Mouse (Mus musculus) kidney, embryonic 15.5 days (tissue): ENCODE measurements at regions not wholly inside any gene's neighbourhood (a gene's known extent, or its start where the extent isn't known, plus 50 kb on each side); places are given as distances from the start of the nearest gene placed in this dataset.

Source experiments
- ATAC-seq: fragments of 200-750 bp; cut with Nextera tagmentation; replicated peaks from 2 replicates; pipeline ENCODE4 v1.8.0; 2017; ENCODE audit warnings: moderate TSS enrichment; ENCODE audit not compliant: low FRiP score
- H3K27ac ChIP-seq: fragments of 300-500 bp; sonication (generic); 2 replicates; pipeline ENCODE4 v1.5.1; 2015; ENCODE audit warnings: mild to moderate bottlenecking, inconsistent platforms
- H3K27me3 ChIP-seq: fragments of 300-500 bp; sonication (generic); 2 replicates; pipeline ENCODE4 v1.6.1; 2015; ENCODE audit warnings: inconsistent platforms
- H3K36me3 ChIP-seq: fragments of 300-500 bp; sonication (generic); 2 replicates; pipeline ENCODE4 v1.6.1; 2015; ENCODE audit warnings: inconsistent platforms
- H3K4me1 ChIP-seq: fragments of 300-500 bp; sonication (generic); 2 replicates; pipeline ENCODE4 v1.6.1; 2015; ENCODE audit warnings: inconsistent platforms
- H3K4me2 ChIP-seq: fragments of 300-500 bp; sonication (generic); 2 replicates; pipeline ENCODE4 v1.6.1; 2015; ENCODE audit warnings: moderate library complexity, mild to moderate bottlenecking, inconsistent platforms
- H3K4me3 ChIP-seq: fragments of 300-500 bp; sonication (generic); replicated peaks from 2 replicates; pipeline ENCODE4 v1.5.1; 2015; ENCODE audit warnings: mild to moderate bottlenecking, inconsistent platforms
- H3K9ac ChIP-seq: fragments of 300-500 bp; sonication (generic); 2 replicates; pipeline ENCODE4 v1.6.1; 2015; ENCODE audit warnings: mild to moderate bottlenecking, inconsistent platforms
- H3K9me3 ChIP-seq: fragments of 300-500 bp; sonication (generic); replicated peaks from 2 replicates; pipeline ENCODE4 v1.6.1; 2016; ENCODE audit warnings: inconsistent platforms
- WGBS: fragments of 180-500 bp; shearing (Covaris S2); methylation state at CpG from one replicate; pipeline ENCODE4 v1.1.7; 2015; ENCODE audit warnings: mixed read lengths; 5-methylcytosine and 5-hydroxymethylcytosine counted together

DNA sequence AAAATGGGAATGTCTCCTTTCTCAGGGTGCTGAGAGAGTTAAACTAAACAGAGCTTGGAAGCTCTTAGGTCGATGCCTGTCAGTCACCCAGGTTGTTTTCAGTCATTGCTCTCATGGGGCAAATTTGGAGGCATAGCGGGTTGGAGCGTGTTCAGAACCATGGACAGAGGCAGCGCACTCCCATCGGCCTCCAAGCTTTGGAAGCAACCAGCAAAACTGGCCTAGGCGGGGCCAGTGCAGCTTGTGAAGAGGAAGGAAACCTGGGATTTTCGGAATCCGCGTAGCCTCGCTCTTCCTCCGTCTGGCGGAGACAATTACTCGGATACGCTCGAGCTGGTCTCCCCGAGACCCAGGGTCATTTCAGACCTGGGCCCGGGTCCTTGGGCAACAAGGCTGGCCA is 63.4 kb upstream of the Pax2 start:
- peaks cover 76% of the 10 kb centered on the region for H3K27me3 ChIP-seq
- peaks cover 23% of the 10 kb centered on the region for H3K4me1 ChIP-seq
- ATAC-seq = no peak
- no peaks in the 10 kb centered on the region for H3K9me3 ChIP-seq
- peak overlapping the region; percentile 29 for H3K4me3 ChIP-seq
- H3K36me3 ChIP-seq = no peaks in the 10 kb centered on the region
- H3K27ac ChIP-seq = no peak overlapping the region
- no peak overlapping the region for H3K9ac ChIP-seq
- H3K4me2 ChIP-seq = peak overlapping the region; percentile 62
- 0% methylated on average over 17 of the region's 17 CpGs for WGBS

DNA sequence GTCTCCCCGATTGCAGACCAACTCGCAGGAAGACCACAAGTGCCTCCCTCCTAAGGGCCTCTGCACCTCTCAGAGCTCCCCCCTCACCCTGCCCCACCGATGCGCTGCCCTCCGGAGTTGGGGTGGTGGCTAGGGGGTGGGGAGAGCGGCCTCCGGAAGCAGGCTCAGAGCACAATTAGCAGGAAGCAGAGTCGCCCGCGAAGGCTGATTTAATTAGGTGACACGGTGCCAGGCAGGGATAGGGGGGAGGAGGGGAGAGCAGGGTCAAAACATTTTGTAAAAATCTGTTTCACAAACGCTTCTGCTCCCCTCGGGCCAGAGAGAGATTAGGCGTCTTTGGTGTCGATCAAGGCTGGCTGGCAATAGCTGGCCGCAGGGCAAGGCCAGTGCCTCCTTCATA is 63.0 kb upstream of the Pax2 start:
- no peaks in the 10 kb centered on the region for H3K36me3 ChIP-seq
- no peak for ATAC-seq
- H3K4me1 ChIP-seq = peaks cover 23% of the 10 kb centered on the region
- no peak overlapping the region for H3K27ac ChIP-seq
- peaks cover 77% of the 10 kb centered on the region for H3K27me3 ChIP-seq
- peak overlapping the region; percentile 62 for H3K4me2 ChIP-seq
- 2% methylated on average over 16 of the region's 16 CpGs for WGBS
- H3K9ac ChIP-seq = no peak overlapping the region
- H3K4me3 ChIP-seq = peak overlapping the region; percentile 29
- no peaks in the 10 kb centered on the region for H3K9me3 ChIP-seq

DNA sequence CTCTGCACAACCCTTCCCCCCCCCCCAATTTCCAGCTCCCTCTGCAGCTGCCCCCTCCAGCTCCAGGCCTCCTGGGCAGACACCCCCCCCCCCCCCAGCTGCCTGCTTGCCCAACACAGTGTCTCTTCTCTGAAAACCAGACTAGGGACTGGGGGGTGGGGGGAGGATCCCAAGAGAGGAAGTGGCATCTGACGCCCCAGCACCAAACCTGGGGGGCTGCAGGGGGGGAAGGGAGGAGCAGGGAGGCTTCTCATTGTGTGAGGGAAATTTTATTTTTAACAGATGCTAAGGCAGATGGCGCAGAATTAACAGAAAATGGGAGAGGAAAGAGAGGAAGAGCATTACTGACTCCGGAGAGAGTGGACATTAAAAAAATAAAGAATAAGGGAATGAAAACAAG is 60.5 kb upstream of the Pax2 start:
- no peak for ATAC-seq
- no peaks in the 10 kb centered on the region for H3K36me3 ChIP-seq
- WGBS = 20% methylated on average over 3 of the region's 3 CpGs

DNA sequence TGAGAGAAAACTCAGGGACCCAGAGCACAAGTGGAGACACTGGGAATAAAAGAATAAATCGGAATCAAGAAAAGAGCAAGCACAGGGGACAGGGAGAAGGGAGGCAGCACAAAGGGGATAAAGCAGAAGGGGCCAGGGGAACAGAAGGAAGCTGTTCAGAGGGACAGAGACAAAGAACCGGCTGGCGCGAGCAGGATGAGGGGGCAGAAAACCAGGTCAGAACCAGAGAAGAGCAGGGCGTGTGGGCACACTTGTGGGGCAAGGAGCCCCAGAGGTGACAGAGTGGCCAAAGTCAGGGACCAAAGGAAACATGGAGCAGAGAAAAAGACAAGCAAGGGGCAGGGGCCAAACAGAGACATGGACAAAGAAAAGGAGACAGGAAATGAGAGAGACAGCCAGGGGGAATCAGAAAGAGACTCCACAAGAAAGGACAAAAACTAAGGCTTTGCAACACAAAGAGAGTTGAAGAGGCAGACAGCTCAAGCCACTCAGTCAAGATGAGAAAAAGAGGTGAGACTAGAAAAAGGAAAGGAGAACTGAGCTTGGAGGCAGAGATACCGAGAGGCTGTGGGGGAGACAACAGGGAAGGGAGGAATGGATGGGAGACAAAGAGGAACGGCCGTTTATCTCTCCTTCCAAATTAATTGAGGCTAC is 59.7 kb upstream of the Pax2 start:
- no peak overlapping the region for H3K9ac ChIP-seq
- WGBS = 16% methylated on average over 8 of the region's 8 CpGs
- no peak for ATAC-seq
- peaks cover 88% of the 10 kb centered on the region for H3K27me3 ChIP-seq
- H3K4me2 ChIP-seq = no peak overlapping the region
- peaks cover 30% of the 10 kb centered on the region for H3K4me1 ChIP-seq
- H3K9me3 ChIP-seq = no peaks in the 10 kb centered on the region
- no peaks in the 10 kb centered on the region for H3K36me3 ChIP-seq
- H3K4me3 ChIP-seq = no peak overlapping the region
- no peak overlapping the region for H3K27ac ChIP-seq

More for the DNA sequence above, 60.5 kb upstream of the Pax2 start:
- H3K4me1 ChIP-seq = peaks cover 30% of the 10 kb centered on the region
- H3K27ac ChIP-seq = no peak overlapping the region
- no peak overlapping the region for H3K4me3 ChIP-seq
- no peak overlapping the region for H3K4me2 ChIP-seq
- H3K9me3 ChIP-seq = no peaks in the 10 kb centered on the region
- peaks cover 85% of the 10 kb centered on the region for H3K27me3 ChIP-seq
- no peak overlapping the region for H3K9ac ChIP-seq

DNA sequence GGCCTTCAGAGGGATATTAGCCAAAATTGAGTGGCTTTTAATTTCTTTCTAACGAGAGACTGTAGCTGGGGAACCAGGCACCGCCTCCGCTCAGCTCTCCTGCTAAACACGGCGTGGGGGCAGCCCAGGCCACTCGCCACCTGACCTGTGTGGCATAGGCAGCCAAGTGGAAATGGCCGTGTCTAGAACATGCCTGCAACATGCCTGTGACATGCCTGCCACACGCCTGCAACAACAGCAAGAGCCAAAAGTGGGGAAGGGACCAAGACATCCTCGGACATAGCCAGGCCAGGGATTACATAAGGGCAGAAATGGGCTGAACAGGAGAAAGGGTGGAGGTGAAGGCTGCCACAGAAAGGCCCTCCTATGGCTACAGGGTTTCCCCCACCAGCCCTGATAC is 59.1 kb upstream of the Pax2 start:
- no peak overlapping the region for H3K4me2 ChIP-seq
- H3K4me3 ChIP-seq = no peak overlapping the region
- no peak overlapping the region for H3K9ac ChIP-seq
- 34% methylated on average over 9 of the region's 9 CpGs for WGBS
- H3K27ac ChIP-seq = no peak overlapping the region
- H3K4me1 ChIP-seq = peaks cover 30% of the 10 kb centered on the region
- H3K27me3 ChIP-seq = peaks cover 91% of the 10 kb centered on the region
- H3K36me3 ChIP-seq = no peaks in the 10 kb centered on the region
- no peak for ATAC-seq
- no peaks in the 10 kb centered on the region for H3K9me3 ChIP-seq

- Histone ChIP-seq H3K27me3 (peaks cover 84% of the 10 kb centered on the region), H3K9ac (no peak overlapping the region), H3K27ac (no peak overlapping the region), H3K36me3 (no peaks in the 10 kb centered on the region), H3K9me3 (no peaks in the 10 kb centered on the region), H3K4me1 (peaks cover 24% of the 10 kb centered on the region), H3K4me3 (no peak overlapping the region), H3K4me2 (peak overlapping the region; percentile 15; the same call in 1 of the 2 replicates)
- no peak for ATAC-seq
- 8% methylated on average over 21 of the region's 21 CpGs for WGBS
These were observed 57.2 kb upstream of the Pax2 start for GRCm38 (mm10) chr19:44698382-44699256.
